Mouse (Mus musculus): ENCODE measurements around the gene Dnase1. TPM values are rescaled to one million over a fixed set of nuclear protein-coding genes. Genes with fewer than 3 reads are reported as not detected.
A peak's percentile ranks its signal among the peaks of the same experiment; 100 is the strongest.
"Not testable (repeated sequence)": the region's sequence is repeated elsewhere in the genome, so short reads cannot be mapped to it uniquely, and the experiment has no call there.

Dnase1 gene
- polyA plus RNA-seq (2015; fragmentation: Nextera tagmentation; extraction: Ambion mirVana), result 6.1 and 6.7 TPM in 2 replicates

DNA sequence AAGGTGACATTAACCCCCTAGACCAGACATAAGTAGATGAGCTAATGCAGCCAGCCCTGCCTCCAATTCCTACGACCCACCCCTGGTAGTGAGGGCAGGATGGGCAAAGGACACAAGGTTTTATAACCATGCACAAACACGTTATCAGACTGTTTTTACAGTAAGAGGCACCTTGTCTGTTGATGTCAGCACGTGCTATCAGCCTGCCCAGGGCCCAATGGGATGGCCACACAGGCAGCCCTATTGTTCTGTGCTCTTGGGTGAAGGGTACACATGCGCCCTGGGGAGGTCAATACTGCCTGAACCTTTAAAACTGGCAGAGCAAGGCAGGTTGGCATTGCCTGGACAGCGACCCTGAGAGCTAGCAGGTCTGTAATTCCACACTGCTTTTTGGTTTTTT lies at the start of gene Dnase1:
Gene Dnase1 (plus strand): TSS at position 136 of the 400 bp plus-strand sequence.
- H3K9ac ChIP-seq (ENCODE audit: low read depth, low read length), result no peak within 1 kb of the TSS
- H3K9me3 ChIP-seq (replicated peaks; ENCODE audit: control insufficient read depth, low read length, poor library complexity, severe bottlenecking), result no peaks in the 10 kb centered on the region
- no peaks in the 10 kb centered on the region for H3K4me1 ChIP-seq (ENCODE audit: control insufficient read depth, insufficient read depth, low read length)
- ATAC-seq, result no peak
- H3K36me3 ChIP-seq (ENCODE audit: control insufficient read depth, insufficient read depth, low read length), result peaks cover 18% of the 10 kb centered on the region
- H3K27ac ChIP-seq (ENCODE audit: low read length), result no peak within 1 kb of the TSS
- H3K4me2 ChIP-seq (ENCODE audit: low read length), result no peak within 1 kb of the TSS
- H3K27me3 ChIP-seq (ENCODE audit: control insufficient read depth, insufficient read depth, low read depth, low read length), result no peaks in the 10 kb centered on the region
- H3K4me3 ChIP-seq (ENCODE audit: low read depth, low read length), result no peak within 1 kb of the TSS
- 95% methylated on average over 5 of the region's 5 CpGs for WGBS

GRCm38 (mm10) chr16:3988410-3988809 lies 48.3 kb upstream of the Dnase1 start:
- no peaks in the 10 kb centered on the region for H3K27me3 ChIP-seq (ENCODE audit: control insufficient read depth, insufficient read depth, low read depth, low read length)
- peaks cover 78% of the 10 kb centered on the region for H3K36me3 ChIP-seq (ENCODE audit: control insufficient read depth, insufficient read depth, low read length)
- 95% methylated on average over 4 of the region's 4 CpGs for WGBS
- H3K9ac ChIP-seq (ENCODE audit: low read depth, low read length), result no peak overlapping the region
- no peak overlapping the region for H3K4me2 ChIP-seq (ENCODE audit: low read length)
- H3K27ac ChIP-seq (ENCODE audit: low read length), result no peak overlapping the region
- no peak for ATAC-seq
- H3K4me1 ChIP-seq (ENCODE audit: control insufficient read depth, insufficient read depth, low read length), result no peaks in the 10 kb centered on the region
- H3K9me3 ChIP-seq (replicated peaks; ENCODE audit: control insufficient read depth, low read length, poor library complexity, severe bottlenecking), result no peaks in the 10 kb centered on the region
- H3K4me3 ChIP-seq (ENCODE audit: low read depth, low read length), result no peak overlapping the region

GRCm38 (mm10) chr16:4003489-4004398 lies 33.0 kb upstream of the Dnase1 start, which contains the start of gene Slx4:
TSS of gene Slx4 (minus strand) at chr16:4003770.
- peaks cover 16% of the 10 kb centered on the region for H3K4me1 ChIP-seq (ENCODE audit: control insufficient read depth, insufficient read depth, low read length)
- no peaks in the 10 kb centered on the region for H3K9me3 ChIP-seq (replicated peaks; ENCODE audit: control insufficient read depth, low read length, poor library complexity, severe bottlenecking)
- H3K9ac ChIP-seq (ENCODE audit: low read depth, low read length), result peak within 1 kb of the TSS; percentile 91
- peak within 1 kb of the TSS; percentile 83 for H3K27ac ChIP-seq (ENCODE audit: low read length)
- ATAC-seq, result peak; percentile 97
- no peaks in the 10 kb centered on the region for H3K27me3 ChIP-seq (ENCODE audit: control insufficient read depth, insufficient read depth, low read depth, low read length)
- peaks cover 15% of the 10 kb centered on the region for H3K36me3 ChIP-seq (ENCODE audit: control insufficient read depth, insufficient read depth, low read length)
- WGBS, result 1% methylated on average over 58 of the region's 58 CpGs
- peak within 1 kb of the TSS; percentile 80 for H3K4me2 ChIP-seq (ENCODE audit: low read length)
- peak within 1 kb of the TSS; percentile 79 for H3K4me3 ChIP-seq (ENCODE audit: low read depth, low read length)

- Histone ChIP-seq H3K4me1 (ENCODE audit: control insufficient read depth, insufficient read depth, low read length) (no peaks in the 10 kb centered on the region), H3K9me3 (replicated peaks; ENCODE audit: control insufficient read depth, low read length, poor library complexity, severe bottlenecking) (no peaks in the 10 kb centered on the region), H3K36me3 (ENCODE audit: control insufficient read depth, insufficient read depth, low read length) (no peaks in the 10 kb centered on the region), H3K9ac (ENCODE audit: low read depth, low read length) (no peak overlapping the region), H3K27ac (ENCODE audit: low read length) (no peak overlapping the region), H3K4me3 (ENCODE audit: low read depth, low read length) (no peak overlapping the region), H3K27me3 (ENCODE audit: control insufficient read depth, insufficient read depth, low read depth, low read length) (no peaks in the 10 kb centered on the region), H3K4me2 (ENCODE audit: low read length) (no peak overlapping the region)
- WGBS, result 76% methylated on average over 4 of the region's 4 CpGs
- no peak for ATAC-seq
Observed at GRCm38 (mm10) chr16:4012882-4013570, 23.7 kb upstream of the Dnase1 start.

- H3K27ac ChIP-seq (ENCODE audit: low read length), result no peak overlapping the region
- no peak overlapping the region for H3K4me2 ChIP-seq (ENCODE audit: low read length)
- 85% methylated on average over 5 of the region's 5 CpGs for WGBS
- H3K4me3 ChIP-seq (ENCODE audit: low read depth, low read length), result no peak overlapping the region
- no peaks in the 10 kb centered on the region for H3K36me3 ChIP-seq (ENCODE audit: control insufficient read depth, insufficient read depth, low read length)
- no peaks in the 10 kb centered on the region for H3K27me3 ChIP-seq (ENCODE audit: control insufficient read depth, insufficient read depth, low read depth, low read length)
- H3K4me1 ChIP-seq (ENCODE audit: control insufficient read depth, insufficient read depth, low read length), result no peaks in the 10 kb centered on the region
- H3K9ac ChIP-seq (ENCODE audit: low read depth, low read length), result no peak overlapping the region
- no peak for ATAC-seq
- H3K9me3 ChIP-seq (replicated peaks; ENCODE audit: control insufficient read depth, low read length, poor library complexity, severe bottlenecking), result no peaks in the 10 kb centered on the region
Observed at GRCm38 (mm10) chr16:4014040-4014668, 22.6 kb upstream of the Dnase1 start.

DNA sequence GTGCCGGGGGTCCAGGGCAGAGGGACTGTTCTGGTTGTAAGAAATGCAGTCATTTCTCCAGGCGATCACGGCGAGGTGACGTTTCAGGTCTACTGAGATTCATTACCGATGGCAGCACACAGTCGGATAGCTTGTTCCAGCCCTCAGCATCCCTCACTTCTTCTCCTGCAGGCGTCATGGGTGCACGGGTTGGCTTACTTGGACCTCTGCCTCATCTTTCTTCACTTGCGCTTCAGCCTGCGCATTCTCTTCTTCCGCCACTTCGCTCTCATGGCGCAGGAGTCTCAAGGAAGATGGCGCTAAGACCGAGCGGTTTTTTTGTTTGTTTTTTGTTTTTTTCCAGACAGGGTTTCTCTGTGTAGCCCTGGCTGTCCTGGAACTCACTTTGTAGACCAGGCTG lies 20.0 kb upstream of the Dnase1 start:
- H3K27me3 ChIP-seq (ENCODE audit: control insufficient read depth, insufficient read depth, low read depth, low read length); H3K9me3 ChIP-seq (replicated peaks; ENCODE audit: control insufficient read depth, low read length, poor library complexity, severe bottlenecking); ATAC-seq; H3K4me1 ChIP-seq (ENCODE audit: control insufficient read depth, insufficient read depth, low read length); H3K36me3 ChIP-seq (ENCODE audit: control insufficient read depth, insufficient read depth, low read length); H3K9ac ChIP-seq (ENCODE audit: low read depth, low read length); H3K4me2 ChIP-seq (ENCODE audit: low read length); H3K4me3 ChIP-seq (ENCODE audit: low read depth, low read length); H3K27ac ChIP-seq (ENCODE audit: low read length): not testable (repeated sequence)
- 80% methylated on average over 17 of the region's 17 CpGs for WGBS

GRCm38 (mm10) chr16:4017466-4017865 lies 19.3 kb upstream of the Dnase1 start:
- WGBS, result 90% methylated on average over 6 of the region's 6 CpGs
- H3K36me3 ChIP-seq (ENCODE audit: control insufficient read depth, insufficient read depth, low read length); H3K27me3 ChIP-seq (ENCODE audit: control insufficient read depth, insufficient read depth, low read depth, low read length): not testable (repeated sequence)

GRCm38 (mm10) chr16:4021241-4021640 lies 15.5 kb upstream of the Dnase1 start:
- WGBS, result 91% methylated on average over 1 of the region's 1 CpGs
- H3K4me1 ChIP-seq (ENCODE audit: control insufficient read depth, insufficient read depth, low read length), result no peaks in the 10 kb centered on the region
- H3K36me3 ChIP-seq (ENCODE audit: control insufficient read depth, insufficient read depth, low read length), result no peaks in the 10 kb centered on the region
- H3K27me3 ChIP-seq (ENCODE audit: control insufficient read depth, insufficient read depth, low read depth, low read length), result no peaks in the 10 kb centered on the region
- no peak overlapping the region for H3K4me2 ChIP-seq (ENCODE audit: low read length)
- no peaks in the 10 kb centered on the region for H3K9me3 ChIP-seq (replicated peaks; ENCODE audit: control insufficient read depth, low read length, poor library complexity, severe bottlenecking)
- no peak overlapping the region for H3K4me3 ChIP-seq (ENCODE audit: low read depth, low read length)
- no peak for ATAC-seq
- no peak overlapping the region for H3K27ac ChIP-seq (ENCODE audit: low read length)
- H3K9ac ChIP-seq (ENCODE audit: low read depth, low read length), result no peak overlapping the region

More at GRCm38 (mm10) chr16:4017466-4017865, 19.3 kb upstream of the Dnase1 start:
- not testable (repeated sequence) for H3K9ac ChIP-seq (ENCODE audit: low read depth, low read length); H3K9me3 ChIP-seq (replicated peaks; ENCODE audit: control insufficient read depth, low read length, poor library complexity, severe bottlenecking); H3K4me3 ChIP-seq (ENCODE audit: low read depth, low read length); H3K4me2 ChIP-seq (ENCODE audit: low read length); H3K27ac ChIP-seq (ENCODE audit: low read length); H3K4me1 ChIP-seq (ENCODE audit: control insufficient read depth, insufficient read depth, low read length); ATAC-seq

All from midbrain, embryonic 16.5 days (tissue).